ENCODE assay signal across 9 mouse cellular contexts in genomic region chr15:73982065-73982729, GRCm38 (mm10).
A peak's percentile ranks its signal among the peaks of the same experiment; 100 is the strongest.
DNase-seq lines count a peak whose midpoint lies in the region; ATAC-seq lines count a peak whose summit lies in the region.
"Had no signal": no experiment of that assay in that cellular context is flagged by ENCODE, and none has a peak within 500 bp of the region (broad histone marks: within the 10 kb centered on the region; RNA-seq: fewer than 3 reads in every experiment).

No protein-coding gene starts in this region.

- 37% methylated on average over 22 of the region's 23 CpGs for WGBS in hindbrain, embryonic 11.5 days

- H3K27me3 ChIP-seq in hindbrain, embryonic 11.5 days (ENCODE audit: control insufficient read depth, insufficient read depth, low read length): no peaks in the 10 kb centered on the region

- H3K4me3 ChIP-seq in hindbrain, embryonic 11.5 days (ENCODE audit: low read depth, low read length): no peak overlapping the region

- intact Hi-C loops in left cerebral cortex, postnatal 4 days (cut with DNase I): no loop called here

- H3K36me3 ChIP-seq in hindbrain, embryonic 11.5 days (ENCODE audit: control insufficient read depth, insufficient read depth, low read length): no peaks in the 10 kb centered on the region

- no peaks in the 10 kb centered on the region; the same call in 1 of the 2 replicates for H3K4me1 ChIP-seq in hindbrain, embryonic 11.5 days (replicated peaks; ENCODE audit: control insufficient read depth, insufficient read depth, low read length)

- H3K9ac ChIP-seq in hindbrain, embryonic 11.5 days (ENCODE audit: low read depth, low read length): no peak overlapping the region

- H3K27ac ChIP-seq in hindbrain, embryonic 11.5 days (ENCODE audit: low read depth, low read length): no peak overlapping the region
- H3K27ac ChIP-seq: macrophage had no signal

- peak; percentile 63 for DNase-seq in 3134 (ENCODE audit: extremely low read depth, insufficient read length, low spot score)
- DNase-seq in adrenal gland, adult 8-10 months: peak; percentile 36
- DNase-seq in hindbrain, embryonic 11.5 days (ENCODE audit: low spot score): peak; percentile 30
- DNase-seq in left cerebral cortex, postnatal 4 days: peak; percentile 38
- DNase-seq in urinary bladder, postnatal 36 days (ENCODE audit: low spot score in 2 of 2): peak; percentile 20 to 53
- DNase-seq in gastrocnemius, adult 8-10 months (ENCODE audit: low spot score in 2 of 2): no peak
- DNase-seq in lung, postnatal 25 days (ENCODE audit: low spot score): no peak
- DNase-seq in cerebellum, postnatal 4 days (ENCODE audit: low spot score in 2 of 2): no peak

- no peak overlapping the region for H3K4me2 ChIP-seq in hindbrain, embryonic 11.5 days (replicated peaks; ENCODE audit: low read depth, low read length)

- ATAC-seq in hindbrain, embryonic 11.5 days (ENCODE audit: low FRiP score): peak; percentile 58

- no peaks in the 10 kb centered on the region for H3K9me3 ChIP-seq in hindbrain, embryonic 11.5 days (ENCODE audit: control insufficient read depth, low read length)

Comparison
In these comparisons a context has a peak if more than half of its experiments do, and no peak if none do; other contexts are left out.
1. DNase-seq: peak in 3134 (single experiment), adrenal gland, adult 8-10 months (single experiment), hindbrain, embryonic 11.5 days (single experiment), left cerebral cortex, postnatal 4 days (single experiment) and urinary bladder, postnatal 36 days (2 of 2); none in gastrocnemius, adult 8-10 months (0 of 2), lung, postnatal 25 days (single experiment) and cerebellum, postnatal 4 days (0 of 2).